Mouse (Mus musculus) right cerebral cortex, adult 18-20 months (tissue): ENCODE results near the gene Mpo.

Experiments
- DNase-seq: peaks from one replicate; pipeline ENCODE4 v3.0.0; 2022; ENCODE audit warnings: mixed read lengths

Mpo gene

DNA sequence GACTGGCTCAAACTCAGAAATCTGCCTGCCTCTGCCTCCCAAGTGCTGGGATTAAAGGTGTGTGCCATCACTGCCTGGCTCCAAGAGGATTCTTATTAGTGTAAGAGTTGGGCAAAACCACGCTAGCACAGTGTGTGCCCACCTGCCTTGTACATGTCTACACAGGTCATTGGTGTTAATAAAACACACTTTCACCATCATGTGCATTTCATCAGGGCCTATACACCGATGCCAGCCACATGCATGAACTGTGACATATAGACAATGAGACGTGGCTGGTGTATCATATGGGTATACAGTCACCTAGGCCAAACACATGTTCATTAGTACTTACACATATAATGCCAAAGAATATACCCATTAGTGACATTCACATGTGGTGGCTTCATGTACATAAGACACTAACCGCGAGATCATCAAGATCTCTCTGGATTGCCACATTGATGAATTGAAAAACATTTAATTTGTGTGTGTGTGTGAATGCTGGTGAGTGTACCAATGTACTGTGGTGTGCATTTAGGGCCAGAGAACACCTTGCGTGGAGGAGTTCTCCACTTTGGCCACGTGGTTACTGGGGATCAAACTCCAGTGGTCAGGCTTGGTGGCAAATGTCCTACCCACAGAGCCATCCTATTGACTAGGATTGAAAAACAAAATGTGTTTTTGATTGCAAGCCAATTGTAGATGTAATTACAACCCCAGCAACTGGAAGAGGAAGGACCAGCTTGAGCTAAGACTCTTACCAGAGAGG is 35.0 kb upstream of the Mpo start:
- DNase-seq, result no peak

DNA sequence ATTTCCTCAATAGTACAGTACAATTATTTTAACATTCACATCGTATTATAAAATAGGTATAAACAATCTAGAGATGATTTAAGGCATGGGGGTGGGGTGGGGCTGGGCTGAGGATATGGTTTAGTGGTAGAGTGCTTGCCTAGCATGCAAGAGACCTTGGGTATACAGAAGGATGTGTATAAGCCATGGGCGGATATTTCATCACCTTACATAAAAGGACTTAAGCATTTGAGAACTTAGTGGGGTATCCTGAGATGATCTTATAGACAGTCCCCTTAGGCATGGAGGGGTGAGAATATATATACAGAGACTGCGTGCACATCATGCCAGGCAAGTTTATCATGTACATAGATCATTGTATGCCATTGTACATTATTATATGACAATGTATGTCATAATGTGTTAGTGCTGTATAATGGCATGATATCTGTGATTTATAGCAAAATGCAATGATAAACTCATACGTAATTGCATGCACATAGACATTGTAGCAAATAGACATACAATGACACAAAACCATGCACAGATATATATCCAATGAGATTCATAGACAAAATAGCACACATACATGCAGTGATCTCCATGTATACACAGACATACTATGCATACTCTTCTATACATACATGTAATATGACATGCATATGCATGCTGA is 34.3 kb upstream of the Mpo start:
- no peak for DNase-seq

DNA sequence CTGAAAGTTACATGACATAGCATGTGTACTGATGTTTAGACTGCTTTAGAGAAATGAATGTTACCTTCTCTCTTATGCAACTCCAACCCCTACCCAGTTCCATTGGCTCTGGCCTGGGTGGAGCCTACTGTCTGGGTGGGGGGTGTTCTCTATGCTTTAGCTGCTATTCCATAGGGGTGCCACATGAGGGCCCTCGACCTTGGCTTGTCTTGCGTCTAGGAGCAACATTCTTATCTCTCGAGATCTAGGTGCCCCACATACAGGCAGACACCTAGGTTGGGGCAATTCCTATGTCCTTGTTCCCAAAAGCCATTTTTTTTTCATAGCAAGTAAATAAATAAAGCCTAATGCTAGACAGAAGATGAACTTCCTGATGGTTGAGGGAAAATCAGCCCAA is 33.8 kb upstream of the Mpo start:
- peak; percentile 64 for DNase-seq

DNA sequence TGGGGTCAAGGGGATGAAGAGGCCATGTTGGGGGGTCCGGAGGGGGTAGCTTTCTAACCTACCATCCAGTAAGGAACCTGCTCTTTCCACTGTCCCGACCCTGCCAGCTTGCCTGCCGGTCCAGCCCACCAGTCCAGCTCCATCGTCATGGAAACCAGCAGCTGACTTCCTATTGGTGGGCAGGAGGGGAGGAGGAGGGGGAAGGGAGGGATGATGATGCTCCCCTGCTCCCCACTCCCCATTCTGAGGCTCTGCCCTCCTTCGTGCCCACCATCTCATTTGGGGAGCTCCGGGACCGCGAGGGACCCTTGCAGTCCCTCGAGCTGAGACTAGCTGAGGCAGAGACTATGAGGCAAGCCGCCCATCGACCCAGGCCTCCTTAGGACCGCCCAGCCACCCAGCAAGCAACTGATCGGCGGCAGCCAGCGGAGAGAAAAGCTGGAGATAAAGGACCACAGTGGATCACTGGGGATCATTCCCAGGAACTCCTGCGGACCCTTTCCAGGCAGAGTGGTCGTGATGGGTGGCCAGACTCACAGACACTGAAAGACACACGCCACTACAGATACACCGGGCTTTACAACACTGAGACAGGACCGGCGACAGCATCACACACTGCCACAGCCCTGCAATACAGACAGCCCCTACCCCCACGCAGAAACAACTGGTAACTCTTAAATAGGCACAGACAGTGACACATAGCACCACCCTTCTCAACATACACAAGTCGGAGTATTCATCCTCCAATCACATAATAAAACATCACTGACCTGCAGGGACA is 32.9 kb upstream of the Mpo start, which contains the start of gene Tspoap1:
Gene Tspoap1, plus strand, starts transcription at position 241 of the 781 bp plus-strand sequence.
- DNase-seq, result peak; percentile 87

DNA sequence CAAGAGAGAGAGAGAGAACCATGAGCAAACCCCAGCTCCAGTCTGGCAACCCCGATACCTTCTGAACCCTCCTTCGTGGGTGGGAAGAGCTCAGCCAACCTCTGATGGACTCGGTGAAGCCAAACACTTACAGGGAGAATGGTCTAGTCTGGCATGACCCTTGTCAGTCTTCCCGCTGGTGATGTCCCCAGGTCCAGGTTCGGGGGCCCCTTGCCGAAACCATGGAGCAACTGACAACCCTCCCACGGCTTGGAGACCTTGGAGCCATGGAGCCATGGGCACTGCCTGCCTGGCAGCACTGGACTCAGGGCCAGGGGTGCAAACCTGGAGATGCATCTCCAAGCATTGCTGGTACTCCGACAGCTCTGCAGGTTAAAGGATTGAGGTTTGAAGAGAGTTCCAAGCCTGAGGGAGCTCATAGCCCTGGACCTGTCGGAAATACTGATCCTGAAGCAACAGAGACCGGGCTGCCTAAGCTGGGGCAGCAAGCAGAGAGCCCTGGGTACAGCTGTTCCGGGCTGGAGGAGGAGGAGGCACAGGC is 32.1 kb upstream of the Mpo start:
- DNase-seq, result no peak

DNA sequence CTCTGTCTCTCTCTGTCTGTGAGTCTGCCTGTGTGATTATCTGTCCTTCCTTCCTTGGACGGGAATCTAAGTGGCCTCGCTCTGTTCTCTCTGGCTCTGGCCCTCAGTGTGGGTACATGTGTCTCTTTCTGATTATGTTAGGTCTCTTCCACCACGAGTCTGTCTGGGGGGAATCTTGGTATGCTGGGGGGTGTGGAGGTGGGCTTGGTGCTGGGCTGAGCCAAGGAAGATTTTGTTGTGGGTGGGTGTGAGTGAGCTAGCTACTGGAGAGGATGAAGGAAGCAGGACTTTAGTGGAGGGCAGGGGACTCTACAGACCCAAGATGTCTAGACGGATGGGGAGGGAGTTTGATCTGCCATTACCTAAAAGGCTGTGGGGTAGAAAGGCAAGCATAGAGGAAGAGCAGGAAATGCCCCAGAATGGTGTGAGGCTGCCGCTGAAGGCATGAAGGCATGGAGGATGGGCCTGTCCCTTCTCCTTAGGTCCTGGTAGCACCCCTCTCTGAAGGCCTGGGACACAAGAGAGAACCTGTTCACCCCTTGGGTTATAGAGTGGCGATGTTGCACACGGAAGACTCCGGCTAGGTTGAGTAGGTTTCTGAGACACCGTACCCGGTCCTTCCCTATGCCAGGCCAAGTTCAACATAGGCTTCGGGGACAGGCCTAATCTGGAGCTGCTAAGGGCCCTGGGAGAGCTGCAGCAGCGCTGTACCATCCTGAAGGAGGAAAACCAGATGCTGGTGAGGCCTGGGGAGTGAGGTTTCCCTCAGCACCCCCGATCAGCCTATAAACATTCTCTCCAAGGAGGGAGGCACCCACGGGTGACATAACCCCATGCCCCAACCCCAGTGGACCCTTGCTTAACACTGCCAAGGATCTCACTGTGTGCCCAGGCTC is 31.3 kb upstream of the Mpo start:
- peak; percentile 42 for DNase-seq

DNA sequence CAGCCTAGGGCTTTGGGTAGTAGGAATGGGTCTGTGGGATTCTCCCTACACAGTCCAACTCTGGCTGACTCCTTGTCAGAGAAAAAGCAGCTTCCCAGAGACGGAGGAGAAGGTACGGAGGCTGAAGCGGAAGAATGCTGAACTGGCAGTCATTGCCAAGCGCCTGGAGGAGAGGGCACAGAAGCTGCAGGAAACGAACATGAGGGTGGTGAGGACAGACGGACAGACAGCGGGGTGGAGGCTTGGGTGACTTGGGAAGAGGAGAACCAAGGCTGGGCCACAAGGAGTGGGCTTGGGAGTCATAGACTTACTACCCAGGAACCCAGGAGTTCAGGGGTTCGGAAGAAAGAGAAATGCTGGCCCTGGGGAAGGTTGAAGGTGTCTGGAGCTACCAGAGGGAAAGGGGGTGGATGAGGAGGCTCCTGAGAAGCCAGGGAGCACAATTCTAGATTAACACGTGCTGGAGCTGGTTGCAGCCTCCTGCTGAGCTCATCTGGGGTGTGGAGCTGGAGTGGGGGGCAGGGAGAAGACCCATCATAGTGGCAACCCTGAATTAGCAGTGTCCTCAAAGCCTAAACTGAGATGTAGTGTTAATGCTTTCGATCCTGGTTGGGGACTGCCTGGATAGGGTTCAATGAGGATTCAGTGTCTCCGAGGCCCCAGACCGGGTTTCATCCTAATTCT is 30.5 kb upstream of the Mpo start:
- DNase-seq, result peak; percentile 46

DNA sequence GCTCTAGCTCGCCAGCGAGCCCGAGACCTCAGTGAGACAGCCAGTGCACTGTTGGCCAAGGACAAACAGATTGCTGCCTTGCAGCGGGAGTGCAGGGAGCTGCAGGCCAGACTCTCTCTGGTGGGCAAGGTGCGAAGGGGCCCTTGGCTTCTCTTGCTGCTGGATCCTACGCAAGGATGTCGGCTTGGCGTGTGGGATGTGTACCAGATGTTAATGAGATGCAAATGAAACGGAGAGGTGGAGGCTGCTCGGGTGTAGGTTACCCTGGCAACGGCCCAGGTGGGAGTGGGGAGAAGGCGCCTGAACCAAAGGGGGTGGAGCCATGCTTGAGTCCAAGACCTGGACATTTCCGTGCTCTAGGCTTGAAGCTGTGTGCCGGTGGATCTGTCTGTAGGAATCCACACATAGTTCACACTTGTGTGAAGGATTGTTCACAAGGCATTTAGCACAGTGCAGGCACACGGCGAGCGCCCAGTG is 29.8 kb upstream of the Mpo start:
- peak; percentile 92 for DNase-seq

DNA sequence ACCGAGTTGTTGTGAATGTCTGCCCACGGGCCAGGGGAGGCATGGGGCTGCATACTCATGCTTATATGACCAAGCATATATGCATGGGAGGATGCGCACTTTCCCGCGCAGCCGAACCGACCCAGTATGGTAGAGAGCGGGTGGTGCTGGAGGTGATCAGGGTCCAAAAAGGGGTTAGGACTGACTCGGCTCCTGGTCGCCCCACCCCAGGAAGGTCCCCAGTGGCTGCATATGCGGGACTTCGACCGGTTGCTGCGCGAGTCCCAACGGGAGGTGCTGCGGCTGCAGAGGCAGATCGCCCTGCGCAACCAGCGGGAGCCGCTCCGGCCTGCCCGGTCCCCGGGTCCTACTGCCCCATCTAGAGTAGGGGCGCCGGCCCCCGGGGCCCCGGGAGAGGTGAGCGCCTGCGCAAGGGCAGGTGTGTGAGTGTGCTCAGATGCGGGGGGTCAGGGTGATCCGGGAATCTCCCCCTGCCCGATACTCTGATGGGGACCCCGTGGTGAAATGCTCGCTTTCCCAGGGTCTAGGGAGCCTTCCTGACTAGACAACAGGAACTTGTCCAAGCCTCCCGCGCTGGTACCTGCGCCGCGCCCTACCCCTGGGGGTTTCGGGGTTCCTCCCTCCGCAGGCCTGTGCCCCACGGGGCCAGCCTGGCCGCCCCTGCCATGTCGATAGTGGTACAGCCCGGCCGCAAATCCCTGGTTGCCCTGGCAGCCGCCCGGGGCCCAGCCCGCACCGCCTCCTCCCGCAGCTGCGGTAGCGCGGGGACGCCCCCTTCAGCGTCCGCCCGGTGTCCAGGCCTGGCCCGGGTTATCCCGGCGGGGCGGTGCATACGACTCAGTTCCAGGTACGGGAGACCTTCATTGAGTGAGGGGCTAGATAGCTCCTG is 29.1 kb upstream of the Mpo start:
- peak; percentile 61 for DNase-seq

DNA sequence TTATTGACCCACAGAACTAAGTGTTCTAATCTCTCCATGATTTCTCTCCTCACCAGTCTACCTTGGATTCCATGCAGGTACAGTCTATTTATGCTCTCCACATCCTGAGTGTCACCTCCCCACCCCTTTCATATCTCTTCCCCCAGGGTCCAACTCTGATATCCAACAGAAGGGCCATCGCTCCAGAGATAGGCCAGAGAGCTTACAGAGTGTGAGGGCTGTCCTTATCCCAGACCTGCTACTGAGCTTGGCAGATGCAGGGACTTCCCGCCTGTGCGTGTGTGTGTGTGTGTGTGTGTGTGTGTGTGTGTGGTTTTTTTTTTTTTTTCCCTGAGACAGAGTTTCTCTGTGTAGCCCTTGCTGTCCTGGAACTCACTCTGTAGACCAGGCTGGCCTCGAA is 24.6 kb upstream of the Mpo start:
- DNase-seq, result no peak

DNA sequence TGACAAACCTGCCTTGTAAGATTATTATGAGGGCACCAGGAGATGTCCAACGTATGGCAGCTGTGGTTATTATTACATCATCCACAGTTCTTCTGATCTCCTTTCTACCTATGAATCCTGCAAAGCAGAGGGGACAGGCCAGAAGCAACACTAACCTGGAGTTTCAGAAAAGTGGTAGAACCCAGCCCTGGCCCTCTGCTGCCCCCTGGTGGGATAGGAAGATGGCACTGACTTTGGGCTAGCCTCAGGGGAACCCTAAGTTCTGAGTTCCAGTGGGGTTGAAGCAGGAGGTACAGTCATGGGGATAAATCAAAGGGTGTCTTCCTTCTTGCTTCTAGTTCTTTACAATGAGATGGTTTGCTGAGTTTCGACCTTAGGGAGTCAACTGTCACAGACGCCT is 22.4 kb upstream of the Mpo start:
- peak; percentile 63 for DNase-seq

DNA sequence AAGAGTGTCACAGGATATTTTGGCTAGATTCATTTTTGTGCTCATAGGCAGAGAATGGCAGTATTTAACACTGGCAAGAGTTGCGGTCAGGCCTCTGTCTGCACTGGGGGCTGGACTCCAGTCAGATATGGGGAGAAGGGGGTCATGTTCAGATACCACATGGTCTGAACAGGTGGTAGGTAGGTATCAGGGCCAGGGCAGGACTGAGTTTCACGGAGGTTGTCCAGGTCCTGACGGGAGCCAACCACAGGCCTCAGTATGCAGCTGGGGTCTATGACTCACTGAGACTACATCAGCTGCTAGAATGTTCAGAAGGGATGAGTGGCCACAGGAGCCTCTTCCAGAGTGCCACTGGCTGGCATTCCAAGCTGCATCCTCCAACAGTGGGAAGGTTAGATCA is 21.0 kb upstream of the Mpo start:
- DNase-seq, result no peak

DNA sequence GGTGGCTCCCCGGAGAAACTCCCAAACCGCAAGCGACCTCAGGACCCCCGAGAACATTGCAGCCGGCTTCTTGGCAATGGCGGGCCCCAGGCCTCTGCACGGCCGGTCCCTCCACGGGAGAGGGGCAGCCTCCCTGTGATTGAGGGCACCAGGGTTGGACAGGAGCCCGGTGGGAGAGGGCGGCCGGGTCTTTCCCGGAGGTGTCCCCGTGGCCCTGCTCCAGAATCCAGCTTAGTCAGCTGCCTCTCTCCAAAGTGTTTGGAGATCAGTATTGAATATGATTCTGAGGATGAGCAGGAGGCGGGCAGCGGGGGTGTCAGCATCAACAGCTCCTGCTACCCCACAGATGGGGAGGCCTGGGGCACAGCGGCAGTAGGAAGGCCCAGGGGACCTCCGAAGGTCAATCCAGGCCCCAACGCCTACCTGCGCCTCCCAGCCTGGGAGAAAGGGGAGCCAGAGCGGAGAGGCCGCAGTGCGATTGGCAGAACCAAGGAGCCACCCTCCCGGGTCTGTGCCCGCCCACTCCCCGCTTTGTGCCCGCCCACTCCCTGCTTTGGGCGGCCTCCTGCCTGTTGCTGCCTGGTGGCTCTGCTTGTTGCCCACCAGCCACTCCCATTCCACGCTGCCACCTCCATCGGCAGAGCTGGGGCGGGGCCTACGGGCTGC is 15.1 kb upstream of the Mpo start:
- peak; percentile 69 for DNase-seq

DNA sequence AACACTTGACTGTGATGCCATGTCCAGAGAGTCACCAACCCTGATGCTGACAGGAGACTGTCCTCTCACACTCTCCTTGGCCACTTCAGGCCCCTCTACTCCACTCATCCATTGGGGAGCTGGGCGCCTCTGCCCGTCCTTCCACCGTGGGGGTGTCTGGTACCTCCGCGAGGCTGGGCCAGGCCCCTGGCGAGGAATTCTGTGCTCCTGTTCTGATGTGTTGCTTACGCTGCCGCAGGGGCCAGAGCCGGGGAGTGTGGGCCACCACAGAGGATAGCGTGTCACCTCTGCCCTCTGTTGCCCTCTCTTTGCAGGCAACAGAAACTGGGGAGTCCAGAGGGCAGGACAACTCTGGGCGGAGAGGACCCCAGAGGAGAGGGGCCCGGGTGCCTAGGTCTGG is 14.5 kb upstream of the Mpo start:
- DNase-seq, result no peak

DNA sequence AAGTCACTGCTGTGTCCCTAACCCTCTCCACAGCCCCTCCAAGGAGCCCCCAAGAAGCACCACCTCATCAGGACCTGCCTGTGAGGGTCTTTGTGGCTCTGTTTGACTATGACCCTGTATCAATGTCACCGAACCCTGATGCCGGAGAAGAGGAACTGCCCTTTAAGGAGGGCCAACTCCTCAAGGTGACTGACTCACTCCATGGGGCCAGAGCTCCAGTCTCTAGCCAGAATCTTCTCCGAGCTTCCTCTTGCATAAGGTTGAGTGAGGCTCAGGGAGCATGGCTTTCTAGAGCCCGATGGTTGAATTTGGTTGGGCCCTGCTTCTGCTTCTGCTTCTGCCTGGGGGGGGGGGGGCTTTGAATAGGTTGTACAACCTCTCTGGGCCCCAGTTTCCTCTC is 14.0 kb upstream of the Mpo start:
- no peak for DNase-seq

DNA sequence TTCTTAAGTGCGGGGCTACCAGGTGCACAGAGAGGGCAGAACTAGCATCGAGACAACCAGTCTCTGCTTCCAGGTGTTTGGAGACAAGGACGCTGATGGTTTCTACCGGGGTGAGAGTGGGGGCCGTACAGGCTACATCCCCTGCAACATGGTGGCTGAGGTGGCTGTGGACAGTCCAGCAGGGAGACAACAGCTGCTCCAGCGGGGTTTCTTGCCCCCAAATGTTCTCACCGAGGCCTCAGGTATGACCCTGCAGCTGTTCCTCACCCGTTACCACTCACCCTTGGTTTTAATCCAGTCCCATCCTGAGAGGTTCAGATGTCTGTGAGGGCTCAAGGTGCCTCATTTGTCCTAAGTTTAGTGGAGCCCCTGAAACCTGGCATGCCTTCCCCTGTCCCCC is 13.3 kb upstream of the Mpo start:
- DNase-seq, result no peak

DNA sequence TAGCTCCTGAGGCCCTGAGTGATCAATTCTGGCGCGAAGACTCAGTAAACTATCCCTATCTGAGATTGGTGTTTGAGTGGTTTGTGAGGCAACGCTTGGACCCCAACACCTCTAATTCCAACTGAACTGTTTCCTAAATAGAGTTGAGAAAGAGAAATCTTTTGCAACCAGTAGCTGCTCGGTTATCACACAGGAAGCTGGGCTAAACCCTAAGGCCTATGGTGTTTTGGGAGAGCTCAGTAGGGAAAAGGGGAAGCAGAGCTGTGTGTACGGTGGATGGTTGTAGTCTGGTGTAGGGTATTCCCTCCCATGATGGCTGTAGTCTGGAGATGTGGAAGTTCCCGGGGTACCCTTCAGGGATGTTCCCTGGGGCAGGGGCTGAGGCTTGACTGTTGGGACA is 3.3 kb upstream of the Mpo start:
- no peak for DNase-seq

DNA sequence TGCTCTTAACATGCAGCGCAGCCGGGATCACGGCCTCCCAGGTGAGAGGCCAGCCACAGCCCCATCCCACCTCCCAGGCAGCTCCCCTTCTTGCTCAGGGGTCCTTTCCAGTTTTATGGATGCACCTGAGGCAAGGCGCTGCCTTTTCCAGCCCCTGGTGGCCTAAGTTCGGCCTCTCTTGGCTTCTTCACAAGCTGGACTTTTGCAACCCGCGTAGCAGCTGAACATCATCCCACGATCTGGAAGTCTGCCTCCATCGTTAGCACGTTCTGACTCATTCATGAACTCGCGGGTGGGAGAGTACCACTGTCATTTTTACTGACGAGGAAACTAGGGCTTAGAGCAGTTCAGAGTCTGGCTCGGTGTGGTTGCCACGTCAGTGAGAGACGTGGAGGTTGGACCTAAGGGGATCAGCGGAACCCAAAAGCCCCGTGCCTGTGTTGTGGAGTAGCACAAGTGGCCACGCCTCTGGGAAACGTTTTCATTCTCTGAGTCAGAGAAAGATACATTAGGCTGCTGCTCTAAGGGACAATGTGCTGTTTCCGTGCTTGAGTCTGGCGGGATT is 8.4 kb downstream of the Mpo start:
- DNase-seq, result peak; percentile 79

DNA sequence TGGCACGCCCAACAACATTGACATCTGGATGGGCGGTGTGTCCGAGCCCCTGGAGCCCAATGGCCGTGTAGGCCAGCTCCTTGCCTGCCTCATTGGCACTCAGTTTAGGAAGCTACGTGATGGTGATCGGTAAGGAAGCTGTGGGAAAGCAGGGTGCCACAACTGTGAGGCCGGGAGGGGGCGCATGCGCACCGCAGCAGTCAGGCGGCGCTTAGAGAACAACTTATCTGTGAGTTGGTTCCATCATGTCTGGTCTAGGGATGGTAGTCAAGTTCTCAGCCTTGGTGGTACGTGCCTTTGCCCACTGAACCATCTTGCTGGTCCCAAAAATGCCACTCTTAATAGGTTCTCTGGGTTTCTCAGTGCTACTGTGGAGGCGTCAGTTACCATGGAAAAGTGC is 9.2 kb downstream of the Mpo start:
- DNase-seq, result peak; percentile 28

DNA sequence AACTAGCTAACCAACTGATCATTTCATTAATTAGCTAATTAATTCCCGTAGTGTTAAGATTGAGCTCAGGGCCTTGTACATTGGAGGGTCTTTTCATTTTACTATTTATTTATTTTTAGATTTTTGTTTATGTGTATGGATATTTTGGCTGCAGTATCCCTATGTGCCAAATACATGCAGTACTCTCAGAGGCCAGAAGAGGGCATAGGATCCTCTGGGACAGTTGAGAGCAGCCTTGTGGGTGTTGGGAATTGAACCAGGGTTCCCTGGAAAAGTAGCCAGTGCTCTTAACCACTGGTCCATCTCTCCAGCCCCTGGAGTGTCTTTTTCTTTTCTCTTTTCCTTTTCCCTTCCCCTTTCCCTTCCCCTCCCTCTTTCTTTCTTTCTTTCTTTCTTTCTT is 12.1 kb downstream of the Mpo start:
- no peak for DNase-seq
